Mouse (Mus musculus) brain, embryonic 14.5 days (tissue): ENCODE data around the gene Pou1f1.

Experiments
- CTCF ChIP-seq: fragments of 200-500 bp; IDR thresholded peaks from 2 replicates; pipeline ENCODE4 v1.5.1; 2012; ENCODE audit warnings: inconsistent platforms, mild to moderate bottlenecking, moderate library complexity, borderline replicate concordance; ENCODE audit not compliant: insufficient read depth, insufficient read length; ENCODE audit errors: extremely low read depth
- POLR2A ChIP-seq: fragments of 200-500 bp; IDR thresholded peaks from 2 replicates; pipeline ENCODE4 v1.6.1; 2012; ENCODE audit warnings: mild to moderate bottlenecking, inconsistent platforms, borderline replicate concordance; ENCODE audit not compliant: poor library complexity, insufficient read depth, insufficient read length, severe bottlenecking; ENCODE audit errors: extremely low read depth

GRCm38 (mm10) chr16:65560996-65561962 is 41.0 kb downstream of the Pou1f1 start:
- TF ChIP-seq POLR2A (no peak), CTCF (no peak)
